Mouse (Mus musculus): ENCODE results near the gene Hes1. TPM values are rescaled to one million over a fixed set of nuclear protein-coding genes. Genes with fewer than 3 reads are reported as not detected.

The Hes1 gene
- polyA plus RNA-seq, 1 experiment from 2014 or later, result 102 TPM

DNA sequence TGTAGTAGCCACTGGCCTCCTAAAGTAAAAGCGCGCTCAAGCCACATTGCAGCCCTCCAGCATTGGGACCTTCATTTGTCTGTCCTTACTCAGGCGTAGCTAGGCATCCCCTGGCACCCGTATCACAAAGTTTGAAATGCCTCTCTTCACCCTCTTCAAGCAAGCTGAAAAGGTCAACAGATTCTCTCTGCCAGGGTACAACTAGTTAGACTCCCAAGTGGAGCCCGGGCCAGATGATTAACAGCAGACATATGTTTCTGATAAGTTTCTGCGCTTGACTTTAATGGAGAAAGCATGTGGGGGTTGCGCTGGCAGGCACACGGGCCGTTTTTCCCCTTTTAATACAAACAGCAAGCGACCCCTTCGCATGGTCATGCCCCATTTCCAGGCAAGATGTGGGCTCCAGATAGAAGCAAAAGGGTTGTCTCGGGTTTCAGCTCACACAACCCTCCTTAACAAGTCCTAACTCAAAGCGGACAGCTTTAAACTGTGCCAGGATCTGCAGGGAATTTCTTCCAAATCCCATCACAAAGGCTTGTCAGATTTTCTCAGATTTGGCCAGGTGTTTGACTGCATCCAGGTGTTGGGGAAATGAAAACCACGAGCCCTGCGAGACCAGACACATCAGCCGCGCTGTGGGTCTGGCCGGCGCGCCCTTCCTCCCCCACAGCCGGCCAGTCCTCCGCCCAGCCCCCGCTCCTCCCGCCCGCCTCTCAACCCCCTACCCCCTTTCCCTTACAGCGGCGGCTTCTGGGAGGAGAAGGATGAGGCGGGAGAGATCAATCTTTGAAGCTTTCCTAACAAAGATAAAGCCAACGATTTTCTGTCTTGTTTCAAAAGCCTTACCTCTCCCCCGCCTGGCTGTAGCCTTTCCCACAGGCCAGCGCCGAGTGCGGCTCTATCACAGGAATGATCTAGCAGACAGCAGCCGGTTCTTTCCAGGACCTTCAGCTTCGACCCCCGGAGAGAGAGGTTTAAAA is 4.1 kb downstream of the Hes1 start:
- H3K9ac ChIP-seq (ENCODE audit: low read depth, low read length), result peak overlapping the region; percentile 54
- no peaks in the 10 kb centered on the region for H3K27me3 ChIP-seq (ENCODE audit: insufficient read depth, low read length)
- H3K4me1 ChIP-seq (replicated peaks; ENCODE audit: insufficient read depth, low read length), result peaks cover 5% of the 10 kb centered on the region; the same call in 1 of the 2 replicates
- H3K9me3 ChIP-seq (replicated peaks; ENCODE audit: low read length), result no peaks in the 10 kb centered on the region
- no peak for ATAC-seq (replicated peaks; ENCODE audit: low FRiP score, low read depth)
- DNase-seq (ENCODE audit: low spot score), result peak; percentile 88
- 3% methylated on average over 36 of the region's 36 CpGs for WGBS
- H3K36me3 ChIP-seq (ENCODE audit: insufficient read depth, low read length), result no peaks in the 10 kb centered on the region
- peak overlapping the region; percentile 62 for H3K4me2 ChIP-seq (ENCODE audit: low read length)
- peak overlapping the region; percentile 29 for H3K4me3 ChIP-seq (replicated peaks; ENCODE audit: low read depth, low read length)
- H3K27ac ChIP-seq, result peak overlapping the region; percentile 71
- no peak for TF ChIP-seq CTCF (IDR thresholded peaks at IDR 0.05; ENCODE audit: low read depth)

DNA sequence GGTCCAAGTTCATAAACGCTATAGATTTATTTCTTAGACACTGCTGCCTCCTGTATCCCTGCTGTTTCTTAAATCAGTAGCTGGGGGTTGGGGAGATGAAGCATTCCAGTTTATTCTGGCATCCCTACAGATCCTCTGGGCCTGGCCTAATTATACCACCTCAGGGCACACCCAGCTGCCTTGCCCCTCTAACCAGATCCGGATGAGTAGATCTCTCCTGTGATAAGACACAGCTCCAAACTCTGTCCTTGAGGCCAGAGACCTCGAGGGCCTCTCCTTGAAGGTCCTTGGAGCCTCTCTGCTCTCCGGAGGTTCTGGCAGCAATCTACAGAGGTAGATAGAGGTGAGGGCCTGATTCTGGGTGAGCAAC is 5.4 kb downstream of the Hes1 start:
- 5% methylated on average over 4 of the region's 4 CpGs for WGBS
- Histone ChIP-seq H3K27me3 (ENCODE audit: insufficient read depth, low read length) (no peaks in the 10 kb centered on the region), H3K4me1 (replicated peaks; ENCODE audit: insufficient read depth, low read length) (peaks cover 5% of the 10 kb centered on the region; the same call in 1 of the 2 replicates), H3K27ac (peak overlapping the region; percentile 92), H3K36me3 (ENCODE audit: insufficient read depth, low read length) (no peaks in the 10 kb centered on the region), H3K4me2 (ENCODE audit: low read length) (peak overlapping the region; percentile 62), H3K4me3 (replicated peaks; ENCODE audit: low read depth, low read length) (peak overlapping the region; percentile 32), H3K9ac (ENCODE audit: low read depth, low read length) (peak overlapping the region; percentile 67), H3K9me3 (replicated peaks; ENCODE audit: low read length) (no peaks in the 10 kb centered on the region)
- DNase-seq (ENCODE audit: low spot score) (peak; percentile 62), ATAC-seq (replicated peaks; ENCODE audit: low FRiP score, low read depth) (no peak)
- TF ChIP-seq CTCF (IDR thresholded peaks at IDR 0.05; ENCODE audit: low read depth), result 0 out of 2 replicates have a peak, but pooled peaks have one; percentile 1

DNA sequence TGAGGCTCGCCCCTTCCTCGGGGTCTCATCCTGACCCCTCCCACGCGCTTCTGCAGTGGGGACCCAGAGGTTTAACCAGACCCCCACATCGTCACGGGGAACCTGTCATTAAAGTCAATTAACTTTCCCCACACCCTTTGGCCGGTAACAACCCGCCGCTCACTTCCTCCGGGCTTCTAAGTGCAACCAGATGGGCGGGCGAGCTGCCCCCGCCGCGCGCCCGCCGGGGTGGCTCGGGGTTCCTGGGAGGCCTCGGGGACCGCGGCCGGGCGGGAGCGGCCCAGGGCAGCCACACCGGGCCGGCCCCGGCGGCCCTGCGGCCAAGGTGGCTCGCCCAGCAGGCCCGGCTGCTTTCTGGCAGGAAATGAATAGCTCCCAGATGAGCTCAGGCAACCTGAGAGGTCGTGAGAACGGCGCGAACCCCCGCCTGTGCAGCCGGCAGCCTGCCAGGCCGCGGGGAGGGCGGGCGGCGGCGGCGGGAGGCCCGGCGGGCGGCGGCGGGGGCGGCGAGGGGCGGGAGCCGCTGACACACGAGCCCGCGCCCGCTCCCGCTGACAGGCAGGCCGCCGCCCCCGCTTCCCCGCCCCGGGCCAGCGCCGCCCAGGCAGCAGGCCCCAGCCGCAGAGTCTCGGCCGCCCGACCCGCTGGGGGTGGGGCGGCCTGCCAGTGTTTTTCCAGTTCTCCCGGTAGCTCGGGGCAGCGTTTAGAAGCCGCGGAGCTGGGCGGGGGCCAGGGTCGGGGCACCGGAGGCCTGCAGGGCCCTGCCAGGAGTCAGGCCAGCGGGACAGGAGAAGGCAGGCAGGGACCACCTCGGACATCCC is 6.0 kb downstream of the Hes1 start:
- TF ChIP-seq CTCF (IDR thresholded peaks at IDR 0.05; ENCODE audit: low read depth), result no peak
- Histone ChIP-seq H3K4me3 (replicated peaks; ENCODE audit: low read depth, low read length) (peak overlapping the region; percentile 32), H3K9me3 (replicated peaks; ENCODE audit: low read length) (no peaks in the 10 kb centered on the region), H3K27me3 (ENCODE audit: insufficient read depth, low read length) (no peaks in the 10 kb centered on the region), H3K4me1 (replicated peaks; ENCODE audit: insufficient read depth, low read length) (peaks cover 5% of the 10 kb centered on the region; the same call in 1 of the 2 replicates), H3K9ac (ENCODE audit: low read depth, low read length) (peak overlapping the region; percentile 67), H3K36me3 (ENCODE audit: insufficient read depth, low read length) (no peaks in the 10 kb centered on the region), H3K27ac (peak overlapping the region; percentile 92), H3K4me2 (ENCODE audit: low read length) (peak overlapping the region; percentile 62)
- WGBS, result 1% methylated on average over 63 of the region's 82 CpGs
- DNase-seq (ENCODE audit: low spot score), result peak; percentile 94
- peak; percentile 81 for ATAC-seq (replicated peaks; ENCODE audit: low FRiP score, low read depth)

DNA sequence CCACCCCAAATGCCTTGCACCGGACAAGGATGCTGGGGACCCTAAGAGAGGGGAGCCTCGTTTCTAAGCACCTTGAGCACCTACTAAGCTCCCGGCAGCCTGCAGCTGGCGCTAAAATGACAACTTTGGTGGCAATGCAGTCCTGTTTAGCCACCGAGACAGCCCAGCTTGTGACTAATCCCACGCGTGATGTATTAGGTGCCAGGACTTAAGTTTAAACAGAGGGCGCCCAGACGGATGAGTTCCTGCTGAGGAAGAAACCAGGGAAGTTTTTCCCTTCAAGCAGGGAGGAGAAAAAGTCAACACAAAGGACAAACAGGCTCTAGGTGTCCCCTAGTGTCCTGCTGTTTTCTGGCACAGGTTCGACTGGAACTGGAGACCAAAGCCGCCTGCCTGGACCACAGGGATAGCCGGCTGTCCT is 6.6 kb downstream of the Hes1 start:
- DNase-seq (ENCODE audit: low spot score) (peak; percentile 79), ATAC-seq (replicated peaks; ENCODE audit: low FRiP score, low read depth) (no peak)
- H3K4me2 ChIP-seq (ENCODE audit: low read length), result peak overlapping the region; percentile 62
- peak overlapping the region; percentile 67 for H3K9ac ChIP-seq (ENCODE audit: low read depth, low read length)
- no peaks in the 10 kb centered on the region for H3K36me3 ChIP-seq (ENCODE audit: insufficient read depth, low read length)
- H3K9me3 ChIP-seq (replicated peaks; ENCODE audit: low read length), result no peaks in the 10 kb centered on the region
- no peaks in the 10 kb centered on the region for H3K27me3 ChIP-seq (ENCODE audit: insufficient read depth, low read length)
- peak overlapping the region; percentile 32 for H3K4me3 ChIP-seq (replicated peaks; ENCODE audit: low read depth, low read length)
- WGBS, result 5% methylated on average over 12 of the region's 12 CpGs
- peak; percentile 22; the same call in 1 of the 2 replicates for TF ChIP-seq CTCF (IDR thresholded peaks at IDR 0.05; ENCODE audit: low read depth)
- peak overlapping the region; percentile 92 for H3K27ac ChIP-seq
- peaks cover 5% of the 10 kb centered on the region; the same call in 1 of the 2 replicates for H3K4me1 ChIP-seq (replicated peaks; ENCODE audit: insufficient read depth, low read length)

DNA sequence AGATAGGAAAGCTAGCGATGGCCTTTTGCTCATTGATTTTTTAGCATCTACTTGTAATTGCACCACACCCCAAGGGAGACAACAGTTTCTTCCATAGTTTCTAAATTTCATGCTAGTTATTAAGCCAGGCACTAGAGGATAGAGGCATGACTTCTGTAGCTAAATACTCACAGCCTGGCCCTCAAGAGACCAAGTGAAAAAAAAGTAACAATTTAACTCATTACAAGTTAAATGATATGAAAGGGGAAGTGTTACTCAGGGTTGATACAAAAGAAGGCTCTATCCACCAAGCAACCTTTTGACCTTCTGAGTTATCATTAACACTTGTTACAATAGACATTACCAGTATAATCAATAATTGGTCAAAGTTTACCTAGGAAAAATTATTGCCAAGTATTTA is 9.1 kb downstream of the Hes1 start:
- peaks cover 5% of the 10 kb centered on the region; the same call in 1 of the 2 replicates for H3K4me1 ChIP-seq (replicated peaks; ENCODE audit: insufficient read depth, low read length)
- ATAC-seq (replicated peaks; ENCODE audit: low FRiP score, low read depth) (no peak), DNase-seq (ENCODE audit: low spot score) (no peak)
- H3K4me3 ChIP-seq (replicated peaks; ENCODE audit: low read depth, low read length), result no peak overlapping the region
- TF ChIP-seq CTCF (IDR thresholded peaks at IDR 0.05; ENCODE audit: low read depth), result no peak
- WGBS, result 87% methylated on average over 1 of the region's 1 CpGs
- no peak overlapping the region for H3K27ac ChIP-seq
- H3K9me3 ChIP-seq (replicated peaks; ENCODE audit: low read length), result no peaks in the 10 kb centered on the region
- no peak overlapping the region for H3K9ac ChIP-seq (ENCODE audit: low read depth, low read length)
- H3K4me2 ChIP-seq (ENCODE audit: low read length), result no peak overlapping the region
- H3K36me3 ChIP-seq (ENCODE audit: insufficient read depth, low read length), result no peaks in the 10 kb centered on the region
- H3K27me3 ChIP-seq (ENCODE audit: insufficient read depth, low read length), result no peaks in the 10 kb centered on the region

DNA sequence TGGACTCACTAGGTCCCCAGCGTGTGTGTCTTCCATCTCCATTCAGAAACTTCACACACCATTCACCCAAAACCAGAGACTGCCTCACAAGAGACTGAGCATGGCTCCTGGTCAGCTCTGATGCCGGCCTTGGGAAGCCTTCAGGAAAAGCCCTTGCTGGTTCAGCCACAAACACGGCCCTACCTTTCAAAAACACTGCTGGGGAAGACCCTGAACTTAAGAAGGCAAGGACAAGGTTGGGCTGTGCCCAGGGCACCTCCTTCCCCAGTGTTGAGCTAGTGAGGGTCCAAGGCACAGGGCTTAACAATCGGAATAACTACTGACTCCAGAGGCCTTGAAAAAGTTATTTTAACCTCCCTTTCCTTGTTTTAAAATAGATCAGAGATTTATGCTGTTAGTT is 17.3 kb downstream of the Hes1 start:
- H3K4me3 ChIP-seq (replicated peaks; ENCODE audit: low read depth, low read length), result no peak overlapping the region
- DNase-seq (ENCODE audit: low spot score) (no peak), ATAC-seq (replicated peaks; ENCODE audit: low FRiP score, low read depth) (no peak; the same call in 1 of the 2 replicates)
- TF ChIP-seq CTCF (IDR thresholded peaks at IDR 0.05; ENCODE audit: low read depth), result no peak
- H3K9me3 ChIP-seq (replicated peaks; ENCODE audit: low read length), result no peaks in the 10 kb centered on the region
- H3K27ac ChIP-seq, result peak overlapping the region; percentile 54
- no peak overlapping the region for H3K9ac ChIP-seq (ENCODE audit: low read depth, low read length)
- no peak overlapping the region for H3K4me2 ChIP-seq (ENCODE audit: low read length)
- no peaks in the 10 kb centered on the region for H3K36me3 ChIP-seq (ENCODE audit: insufficient read depth, low read length)
- no peaks in the 10 kb centered on the region for H3K27me3 ChIP-seq (ENCODE audit: insufficient read depth, low read length)
- 37% methylated on average over 4 of the region's 4 CpGs for WGBS
- peaks cover 26% of the 10 kb centered on the region for H3K4me1 ChIP-seq (replicated peaks; ENCODE audit: insufficient read depth, low read length)
